Mouse (Mus musculus) ovary, postnatal 10 days (tissue): ENCODE data around the gene Pacs2.
A peak's percentile ranks its signal among the peaks of the same experiment; 100 is the strongest.

Experiments used
- DNase-seq: peaks from one replicate; pipeline ENCODE4 v3.0.0; 2022; ENCODE audit warnings: low spot score

Gene Pacs2

DNA sequence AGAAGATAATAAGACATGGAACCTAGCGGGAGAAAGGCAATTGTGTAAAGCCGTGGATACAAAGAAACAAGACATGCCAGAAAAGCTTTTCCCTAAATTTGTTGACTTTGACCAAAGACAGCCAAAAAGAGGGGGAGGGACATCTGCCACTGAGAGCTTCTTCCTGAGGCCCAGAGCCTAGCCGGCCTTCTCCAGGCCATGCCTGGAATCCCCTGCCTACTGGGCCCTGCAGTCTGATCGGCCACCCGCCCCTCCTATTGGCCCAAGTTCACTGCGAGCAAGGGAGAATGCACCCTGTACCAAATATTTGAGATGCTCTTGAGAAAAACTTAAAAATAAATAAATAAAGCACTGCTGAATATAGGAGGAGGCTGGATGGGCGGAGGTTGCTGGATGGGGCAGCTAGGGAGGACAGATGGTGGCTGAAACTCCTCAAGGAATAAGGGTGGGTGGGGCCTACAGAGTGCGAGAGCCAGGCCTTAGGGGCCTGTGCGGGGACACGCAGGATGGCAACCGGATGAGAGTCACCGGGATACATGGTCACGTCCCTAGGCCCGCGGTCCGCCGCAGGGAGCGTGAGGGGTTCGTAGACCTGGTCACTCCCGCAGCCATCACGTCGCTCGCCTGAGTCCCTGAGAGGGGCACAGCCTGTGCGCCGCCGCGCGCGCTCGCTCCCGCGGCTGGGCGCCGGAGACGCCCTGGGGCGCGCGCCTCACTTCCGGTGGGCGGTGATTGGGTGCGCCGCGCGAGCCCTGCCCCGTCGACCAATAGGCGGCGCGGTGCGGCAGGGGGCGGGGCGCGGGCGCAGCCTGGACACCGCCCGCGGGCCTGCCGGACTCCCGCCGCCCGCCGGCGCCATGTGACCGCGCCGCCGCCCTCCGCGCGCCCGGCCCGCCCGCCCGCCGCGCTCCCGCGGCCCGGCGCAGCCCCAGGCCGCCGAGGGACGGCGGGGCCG is at the start of gene Pacs2:
Pacs2 (plus strand) TSS at position 905 of the 955 bp plus-strand sequence.
- peak; percentile 85 for DNase-seq

DNA sequence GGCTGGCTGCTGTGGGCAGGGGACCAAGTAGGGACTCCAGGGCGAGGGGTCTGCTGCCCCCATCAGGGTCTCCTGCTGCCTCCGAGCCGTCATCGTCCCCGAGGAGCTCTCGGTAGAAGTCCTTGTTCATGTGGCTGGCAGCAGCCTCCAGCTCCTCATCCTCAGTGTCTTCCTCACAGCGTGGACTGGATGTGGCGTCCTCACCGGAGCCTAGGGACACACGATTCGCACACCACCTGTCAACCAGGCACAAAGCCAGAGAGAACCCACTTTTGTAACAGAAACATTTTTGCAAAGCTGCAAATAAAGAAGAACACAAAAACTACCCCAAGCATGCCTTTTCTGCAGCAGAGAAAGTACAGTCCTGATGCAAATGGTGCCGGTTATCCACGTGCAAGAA is 48.5 kb upstream of the Pacs2 start:
- no peak for DNase-seq

DNA sequence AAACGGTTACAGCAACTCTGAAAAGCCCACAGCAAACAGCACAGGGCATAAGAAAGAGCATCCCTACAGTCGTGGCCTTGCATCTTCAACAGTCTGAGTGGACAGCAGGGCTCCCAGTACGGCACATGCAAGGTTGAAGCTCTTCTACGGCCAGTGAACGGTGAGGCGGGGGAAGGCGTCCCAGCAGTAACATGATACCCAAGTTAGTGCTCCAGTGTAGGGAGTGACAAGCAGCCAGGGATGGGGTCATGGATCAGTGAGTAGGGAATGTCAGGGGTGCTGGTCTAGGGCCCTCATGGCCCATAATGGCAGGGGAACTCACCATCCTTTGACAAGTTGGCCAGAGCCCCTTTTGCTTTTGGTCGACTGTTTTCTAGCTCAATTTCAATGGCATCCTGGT is 45.4 kb upstream of the Pacs2 start:
- DNase-seq, result no peak

DNA sequence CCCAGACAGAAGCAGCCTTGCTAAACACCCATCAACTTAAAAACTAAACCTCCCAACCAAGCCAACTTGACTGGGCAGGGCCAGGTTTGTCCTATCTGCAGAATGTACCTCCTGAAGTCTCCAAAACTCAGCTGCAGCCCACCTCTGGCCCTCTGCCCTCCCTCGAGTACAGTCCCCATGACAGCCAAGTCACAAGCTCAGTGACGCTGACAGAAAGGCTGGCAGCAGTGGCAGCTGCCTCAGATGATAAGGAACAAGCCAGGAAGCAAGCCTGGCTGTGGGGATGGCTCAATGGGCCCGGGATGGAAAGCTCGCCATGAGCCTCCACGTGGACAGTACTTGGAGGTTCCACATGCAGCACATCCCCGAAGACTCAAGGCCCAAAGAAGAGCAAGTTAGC is 44.7 kb upstream of the Pacs2 start:
- DNase-seq, result no peak

DNA sequence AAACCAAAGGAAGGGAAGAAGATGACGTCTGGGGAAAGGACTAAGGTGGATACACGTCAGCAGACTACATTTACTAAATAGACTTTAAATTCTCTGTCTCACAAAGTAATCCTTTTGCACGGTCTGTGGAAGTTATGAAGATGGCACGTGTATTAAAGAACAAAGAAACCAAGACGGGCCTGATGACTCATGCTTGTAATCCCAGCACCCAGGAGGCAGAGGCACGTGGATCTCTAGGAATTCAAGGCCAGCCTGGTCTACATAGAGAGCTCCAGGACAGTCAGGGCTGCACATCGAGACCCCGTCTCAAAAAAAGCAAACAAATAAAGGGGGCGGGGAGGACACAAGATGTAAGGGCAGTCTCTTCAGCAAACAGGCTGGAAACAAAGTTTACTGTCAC is 39.6 kb upstream of the Pacs2 start:
- DNase-seq, result no peak

DNA sequence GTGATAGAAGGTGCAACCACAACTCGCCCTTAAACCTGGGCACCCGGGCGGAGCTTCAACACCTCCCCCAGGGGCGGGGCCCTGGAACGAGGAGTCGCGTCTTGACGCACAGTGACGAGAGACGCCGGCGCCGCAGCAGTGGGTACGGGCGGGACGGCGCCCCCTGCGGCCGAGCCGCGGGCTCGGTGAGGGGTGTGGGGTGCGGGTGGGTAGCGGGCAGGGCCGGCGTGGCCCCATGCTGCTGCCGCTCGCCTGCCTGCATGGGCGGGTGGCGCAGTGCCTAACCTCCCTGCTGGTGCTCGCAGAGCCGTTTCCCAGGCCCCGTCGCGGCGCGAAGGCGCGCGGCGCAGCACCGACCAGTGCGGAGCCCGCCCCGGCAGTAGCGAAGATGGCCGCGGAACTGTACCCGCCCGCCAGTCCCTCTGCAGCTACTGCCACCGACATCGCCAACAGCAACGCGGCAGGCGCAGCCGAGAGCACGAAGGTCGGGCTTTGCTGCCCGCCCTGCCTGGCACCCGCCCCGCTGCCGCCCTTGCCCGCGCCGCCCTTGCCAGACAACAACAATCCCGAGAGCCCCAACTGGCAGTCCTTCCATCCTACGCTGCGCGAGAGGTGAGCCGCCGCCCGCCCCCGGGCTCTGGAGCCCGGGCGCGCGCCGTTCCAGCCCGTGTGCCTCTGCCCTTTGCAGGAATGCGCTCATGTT is 37.8 kb upstream of the Pacs2 start, which contains the start of gene Btbd6:
Btbd6 (plus strand) TSS at position 112 of the 703 bp plus-strand sequence.
- DNase-seq, result peak; percentile 63

DNA sequence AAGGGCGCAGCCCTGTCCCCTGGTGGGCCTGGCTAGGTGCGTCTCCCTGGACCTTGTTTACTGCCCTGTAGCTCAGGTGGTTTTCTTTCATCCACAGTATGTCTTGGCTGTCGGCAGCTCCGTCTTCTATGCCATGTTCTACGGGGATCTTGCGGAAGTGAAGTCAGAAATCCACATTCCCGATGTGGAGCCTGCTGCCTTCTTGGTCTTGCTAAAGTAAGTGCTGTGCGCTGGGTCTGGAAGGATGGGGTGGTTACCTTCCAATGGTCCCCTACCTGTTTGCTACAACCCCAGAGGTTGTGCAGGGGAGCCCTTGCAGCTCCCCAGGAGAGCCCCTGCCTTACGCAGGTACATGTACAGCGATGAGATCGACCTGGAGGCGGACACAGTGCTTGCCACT is 37.2 kb upstream of the Pacs2 start:
- DNase-seq, result no peak

DNA sequence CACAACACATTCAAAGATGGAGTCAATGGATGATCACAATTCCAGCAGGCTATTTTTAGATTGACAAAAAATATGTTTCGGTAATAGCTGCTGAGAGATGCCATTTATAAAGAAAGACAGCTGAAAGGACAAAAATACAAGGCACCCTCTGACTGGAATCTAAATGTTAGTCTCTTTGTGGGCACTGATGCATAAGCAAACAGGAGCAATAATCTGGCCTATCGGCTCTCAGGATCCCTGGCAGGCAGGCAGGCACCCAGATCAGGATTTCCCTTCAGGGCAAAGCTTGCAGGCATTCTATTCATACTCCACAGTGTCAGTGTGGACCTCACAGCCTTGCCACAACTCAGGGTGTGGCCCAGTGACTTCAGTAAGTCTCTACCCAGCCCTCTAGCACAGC is 32.3 kb upstream of the Pacs2 start:
- no peak for DNase-seq

DNA sequence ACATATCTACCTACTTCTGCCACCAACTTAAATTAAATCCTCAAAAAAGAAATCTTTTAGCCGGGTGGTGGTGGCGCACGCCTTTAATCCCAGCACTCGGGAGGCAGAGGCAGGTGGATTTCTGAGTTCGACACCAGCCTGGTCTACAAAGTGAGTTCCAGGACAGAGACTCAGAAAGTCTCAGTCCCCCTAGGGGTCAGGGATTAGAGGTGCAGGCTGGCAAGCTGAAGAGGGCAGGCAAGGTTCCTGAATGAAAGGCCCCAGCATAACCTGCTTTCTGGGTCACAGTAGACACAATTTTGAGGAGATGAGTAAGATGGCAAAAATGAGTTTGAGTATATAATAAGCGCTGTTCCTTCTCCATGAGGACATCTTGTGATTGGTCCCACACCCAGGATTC is 29.0 kb upstream of the Pacs2 start:
- no peak for DNase-seq

DNA sequence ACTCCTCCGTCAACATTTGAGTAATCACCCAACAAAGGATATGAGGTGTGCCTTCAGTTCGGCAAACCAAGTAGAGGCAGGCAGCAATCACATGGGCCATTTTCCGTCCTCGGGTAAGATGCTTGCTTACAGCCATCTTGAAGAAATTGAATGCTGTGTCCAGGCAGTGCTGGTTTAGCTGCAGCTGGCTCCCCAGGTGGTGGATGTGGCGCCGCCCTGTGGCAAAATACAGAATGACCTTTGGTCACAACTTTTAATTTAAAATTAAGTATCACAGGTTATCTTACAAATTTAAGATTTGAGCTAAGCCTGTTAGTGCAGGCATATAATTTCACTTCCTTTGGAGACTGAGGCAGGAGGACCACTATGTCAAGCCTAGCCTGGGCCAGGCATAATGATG is 26.4 kb upstream of the Pacs2 start:
- no peak for DNase-seq

DNA sequence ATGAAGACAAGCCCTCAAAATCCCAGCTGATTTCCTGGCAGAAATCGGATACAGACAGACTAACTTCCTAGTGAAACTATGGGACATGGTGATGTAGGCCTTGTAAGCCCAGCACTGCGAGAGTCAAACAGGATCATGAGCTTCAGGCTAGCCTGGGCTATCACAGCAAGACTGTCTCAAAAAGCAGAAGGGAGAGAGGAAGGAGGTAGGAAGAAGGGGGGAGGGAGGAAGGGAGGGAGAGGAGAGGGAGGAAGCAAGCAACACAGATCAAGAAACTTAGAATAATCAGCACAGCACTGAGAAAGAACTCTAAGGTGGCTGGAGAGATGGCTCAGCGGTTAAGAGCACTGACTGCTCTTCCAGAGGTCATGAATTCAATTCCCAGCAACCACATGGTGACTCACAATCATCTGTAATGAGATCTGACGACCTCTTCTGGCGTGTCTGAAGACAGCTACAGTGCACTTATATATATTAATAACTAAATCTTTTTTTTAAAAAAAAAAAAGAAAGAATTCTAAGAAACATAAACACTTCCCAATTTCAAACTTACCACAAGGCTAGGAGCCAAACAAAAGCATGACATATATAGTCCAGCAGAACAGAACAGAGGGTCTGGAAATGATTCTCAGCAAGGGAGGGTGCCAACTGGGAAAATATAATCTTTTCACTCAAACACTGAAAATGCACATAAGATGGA is 23.5 kb upstream of the Pacs2 start:
- no peak for DNase-seq

DNA sequence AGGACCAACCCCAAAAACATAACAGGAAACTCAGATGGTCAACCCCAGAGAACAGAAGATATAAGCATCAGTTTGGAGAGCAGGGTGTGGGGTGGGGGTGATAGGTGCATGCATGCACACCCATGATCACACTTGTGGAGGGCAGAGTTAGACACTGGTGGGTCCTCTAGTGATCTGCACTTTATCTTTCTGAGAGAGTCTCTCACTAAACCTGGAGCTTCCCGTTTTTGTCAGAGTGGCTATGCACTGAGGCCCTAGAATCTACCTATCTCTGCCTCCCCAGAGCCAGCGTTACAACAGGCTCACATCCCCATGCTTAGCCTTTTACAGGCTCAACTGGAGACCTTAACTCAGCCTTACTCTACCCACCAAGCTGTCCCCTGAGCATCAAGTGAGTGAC is 22.9 kb upstream of the Pacs2 start:
- no peak for DNase-seq

DNA sequence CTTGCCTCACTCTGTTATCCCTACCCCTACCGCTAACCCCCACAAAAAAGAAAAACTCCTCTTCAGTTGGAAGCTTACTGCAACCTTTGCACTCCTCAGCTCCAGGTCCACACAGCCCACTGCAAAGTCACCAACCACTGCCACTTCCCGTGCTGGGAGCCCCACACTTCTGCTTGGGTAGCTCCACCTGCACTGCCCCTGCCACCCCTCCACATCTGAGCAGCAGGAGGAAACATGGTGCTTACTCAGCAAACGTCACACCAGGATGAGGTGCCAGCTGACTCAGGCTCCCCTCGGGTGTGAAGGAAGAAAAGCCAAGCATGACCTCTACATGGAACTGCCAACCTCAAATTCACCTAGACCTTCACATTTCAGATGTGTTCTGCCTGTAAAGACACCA is 20.2 kb upstream of the Pacs2 start:
- DNase-seq, result no peak

DNA sequence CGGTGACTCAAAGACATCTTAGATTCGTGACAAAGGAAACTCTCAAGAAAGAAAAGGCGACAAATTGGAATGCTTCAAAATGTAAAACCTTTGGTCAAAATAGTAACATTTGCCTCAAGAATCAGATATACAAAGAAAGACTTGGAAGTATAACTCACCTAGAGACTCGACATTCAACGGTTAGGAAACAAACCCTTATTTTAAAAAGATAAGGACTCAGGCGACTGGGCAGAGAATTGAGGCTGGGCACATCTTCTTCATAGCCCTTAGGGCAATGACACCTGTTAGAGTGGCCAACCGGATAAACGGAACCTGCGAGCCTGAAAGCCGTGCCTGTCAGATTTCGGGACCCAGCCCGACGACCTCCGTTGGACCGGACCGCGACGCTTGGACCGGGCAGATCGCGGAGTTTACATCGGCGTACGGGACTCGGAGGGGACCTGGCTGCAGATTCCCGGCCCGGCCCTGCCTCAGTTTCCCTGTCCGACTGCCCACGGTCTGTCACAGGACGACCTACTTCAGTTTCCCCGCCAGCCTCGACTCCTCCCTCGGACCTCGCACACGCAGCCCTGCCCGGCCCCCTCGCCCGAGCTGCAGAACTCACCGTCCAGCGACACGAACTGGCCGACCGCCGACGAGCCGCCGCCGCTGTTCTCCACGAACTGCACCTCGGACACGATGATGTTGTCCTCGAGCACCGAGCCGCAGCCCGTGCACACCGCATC is 14.6 kb upstream of the Pacs2 start:
- no peak for DNase-seq

DNA sequence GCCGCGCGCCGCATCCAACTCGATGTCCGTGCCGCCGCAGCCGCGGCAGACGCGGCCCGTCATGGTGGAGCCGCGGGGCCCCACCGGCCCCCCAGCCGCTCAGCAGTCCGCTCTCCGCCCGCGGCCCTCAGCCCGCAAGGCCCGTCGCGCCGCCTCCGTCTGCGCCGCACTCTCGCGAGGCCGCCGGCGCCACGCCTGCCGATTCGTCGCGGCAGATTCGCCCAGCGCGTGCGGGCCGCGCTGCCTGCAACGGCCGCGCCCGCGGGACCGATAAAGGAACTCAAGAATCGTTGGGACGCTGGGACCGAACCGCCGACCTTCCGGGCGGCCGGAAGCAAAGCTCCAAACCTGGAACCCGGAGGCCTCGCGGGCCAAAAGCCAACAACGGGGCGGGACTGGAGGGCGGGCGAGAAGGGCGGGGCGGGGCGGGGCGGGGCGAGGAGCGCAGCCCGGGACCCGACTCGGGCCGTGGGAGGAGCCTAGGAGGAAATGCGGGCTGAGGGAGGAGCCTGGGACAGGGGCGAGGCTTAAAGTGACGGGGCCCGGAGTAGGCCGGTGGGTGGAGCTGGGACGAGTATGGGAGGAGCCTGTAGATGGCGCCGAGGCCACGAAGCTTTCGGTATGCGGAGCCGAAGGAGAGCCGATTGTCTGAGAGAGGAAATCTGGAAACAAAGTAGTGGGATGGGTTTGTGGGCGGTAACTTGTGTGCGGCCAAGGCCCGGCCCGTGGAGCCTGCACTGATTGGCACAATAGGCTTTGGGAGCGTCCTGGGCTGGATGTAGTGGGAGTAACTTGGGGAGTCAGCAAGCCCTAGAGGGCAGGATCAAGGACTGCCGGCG is 13.8 kb upstream of the Pacs2 start, which contains the start of gene Brf1:
Brf1 (minus strand) TSS at position 411 of the 839 bp plus-strand sequence.
- peak; percentile 91 for DNase-seq

DNA sequence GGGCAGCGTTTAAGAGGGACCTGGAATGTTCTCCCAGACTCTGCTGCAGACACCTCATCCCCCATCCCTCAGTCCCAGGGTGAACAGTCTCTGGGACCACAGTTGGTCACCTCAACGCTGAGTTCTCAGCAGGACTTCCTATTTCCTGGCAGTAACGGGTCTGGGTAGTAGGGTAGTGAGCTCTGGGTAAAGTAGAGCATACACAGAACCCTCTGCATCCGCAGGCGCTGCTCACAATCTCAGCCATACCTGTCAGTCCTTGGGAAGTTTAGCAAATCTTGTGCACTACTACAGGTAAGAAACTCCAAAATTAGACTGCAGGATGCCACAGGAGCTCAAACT is 13.2 kb upstream of the Pacs2 start:
- no peak for DNase-seq

DNA sequence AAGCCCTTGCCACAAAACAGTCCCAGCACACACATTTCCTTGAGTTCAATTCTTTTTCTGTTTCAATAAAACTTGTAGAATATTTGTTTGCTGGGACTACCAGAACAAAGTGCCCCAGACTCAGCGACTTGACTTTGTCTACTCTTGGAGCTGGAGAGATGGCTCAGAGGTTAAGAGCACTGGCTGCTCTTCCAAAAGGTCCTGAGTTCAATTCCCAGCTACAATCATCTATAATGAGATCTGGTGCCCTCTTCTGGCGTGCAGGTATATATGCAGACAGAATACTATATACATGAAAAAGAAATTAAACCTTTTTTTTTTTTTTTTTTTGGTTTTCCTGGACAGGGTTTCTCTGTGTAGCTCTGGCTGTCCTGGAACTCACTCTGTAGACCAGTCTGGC is 11.6 kb upstream of the Pacs2 start:
- DNase-seq, result no peak

DNA sequence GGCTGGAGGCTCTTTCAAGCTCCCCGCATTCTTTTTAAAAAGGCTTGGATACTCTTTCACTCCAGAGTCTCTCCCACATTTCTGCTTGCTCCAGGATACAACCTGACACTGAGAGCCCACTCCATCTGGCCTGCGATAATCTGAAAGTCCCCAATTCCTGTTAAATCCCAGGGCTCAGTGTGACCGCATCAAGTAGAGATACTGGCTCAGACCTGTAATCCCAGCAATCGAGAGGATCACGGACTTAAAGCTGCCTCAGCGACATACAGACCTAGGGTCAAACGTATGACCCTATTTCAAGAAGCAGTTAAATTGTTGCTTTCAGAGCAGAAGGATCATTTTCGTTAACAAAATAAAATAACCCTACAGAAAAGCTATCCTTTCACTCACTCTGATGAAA is 10.3 kb upstream of the Pacs2 start:
- DNase-seq, result no peak

DNA sequence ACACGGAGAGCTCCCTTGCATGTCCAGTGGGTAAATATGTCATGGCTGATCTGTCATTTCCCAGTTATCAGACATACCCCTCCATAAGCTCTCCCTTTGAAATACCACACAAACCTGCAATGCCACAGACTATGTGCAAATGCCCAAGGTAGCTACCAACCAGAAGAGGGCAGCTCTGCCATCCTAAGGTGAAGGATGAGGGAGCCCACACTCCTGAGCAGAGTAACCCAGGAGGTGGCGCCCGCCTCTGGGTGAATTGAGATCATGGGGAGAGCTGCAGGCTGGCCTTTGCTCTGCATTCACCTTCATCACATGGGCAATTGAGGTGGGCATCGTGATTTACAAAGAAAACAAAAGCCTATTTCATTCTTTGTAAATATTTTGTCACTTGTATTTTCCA is 9.3 kb upstream of the Pacs2 start:
- DNase-seq, result no peak

DNA sequence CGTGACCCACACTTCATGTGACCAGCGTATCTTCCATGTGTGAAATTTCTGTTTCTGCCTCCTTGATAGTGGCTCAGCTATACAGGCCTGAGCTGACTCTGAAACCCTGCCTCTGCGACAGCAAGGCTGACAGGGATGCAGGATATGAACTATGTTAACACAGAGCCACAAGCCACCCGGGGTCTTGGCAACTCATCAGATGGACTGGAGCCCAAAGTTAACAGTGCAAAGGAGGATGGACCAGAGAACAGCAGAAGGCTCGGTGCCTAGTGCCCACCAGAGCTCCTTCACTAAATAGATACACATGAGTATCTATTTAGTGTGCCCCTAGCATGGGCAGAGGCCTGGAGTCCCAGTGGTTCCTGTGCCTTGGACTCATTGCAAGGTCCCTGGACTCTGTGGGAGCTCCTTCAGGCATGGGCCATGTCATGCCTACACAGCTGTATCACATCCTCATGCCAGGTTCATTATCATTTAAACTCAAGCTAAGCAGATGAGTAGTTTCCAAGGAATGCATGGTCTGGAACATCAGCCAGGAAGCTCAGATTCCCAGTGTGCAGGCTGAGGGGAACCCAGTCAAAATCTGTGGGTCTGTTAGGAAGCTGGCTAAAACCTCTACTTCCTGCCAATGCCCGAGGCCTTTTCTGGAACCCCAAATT is 2.5 kb upstream of the Pacs2 start:
- DNase-seq, result no peak

DNA sequence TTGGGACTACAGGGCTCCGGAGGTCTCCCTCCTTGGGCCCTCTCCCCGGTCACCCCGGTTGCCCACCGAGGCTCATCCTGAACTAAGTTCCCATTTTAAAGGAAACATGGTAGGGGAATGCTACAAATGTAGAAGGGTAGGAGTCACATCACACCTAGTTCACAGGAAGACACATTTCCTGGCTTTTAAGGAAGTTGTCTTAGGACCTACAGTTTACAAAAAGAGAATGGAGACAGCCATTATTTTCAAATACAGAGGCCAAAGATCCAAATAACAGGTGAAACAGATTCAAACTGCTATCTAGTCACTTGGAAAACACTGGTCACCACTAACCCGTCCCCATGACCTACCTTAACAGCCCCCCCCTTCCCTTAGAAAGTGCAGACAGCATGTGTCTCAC is 1.9 kb upstream of the Pacs2 start:
- DNase-seq, result no peak
